Mouse (Mus musculus): ENCODE data around the gene Bloc1s6.

The Bloc1s6 gene

GRCm38 (mm10) chr2:122737894-122738830, at the start of gene Bloc1s6:
Gene Bloc1s6, plus strand, starts transcription at chr2:122738503.
- peak; percentile 91 for DNase-seq

- no peak for DNase-seq
Observed at GRCm38 (mm10) chr2:122697526-122697925, 40.8 kb upstream of the Bloc1s6 start.

- DNase-seq = no peak
Observed at GRCm38 (mm10) chr2:122701012-122701411, 37.3 kb upstream of the Bloc1s6 start.

GRCm38 (mm10) chr2:122701871-122702180, 36.5 kb upstream of the Bloc1s6 start:
- DNase-seq = peak in 1 of 2 experiments; percentile 24

GRCm38 (mm10) chr2:122702181-122703036, 35.9 kb upstream of the Bloc1s6 start, which contains the start of gene Slc30a4:
Gene Slc30a4, minus strand, starts transcription at chr2:122702663.
- peak; percentile 69 to 78 for DNase-seq

- DNase-seq = no peak
Observed at GRCm38 (mm10) chr2:122704572-122704971, 33.7 kb upstream of the Bloc1s6 start.

- DNase-seq = peak in 1 of 2 experiments; percentile 5
Observed at GRCm38 (mm10) chr2:122708080-122708479, 30.2 kb upstream of the Bloc1s6 start.

GRCm38 (mm10) chr2:122709156-122709555, 29.1 kb upstream of the Bloc1s6 start:
- no peak for DNase-seq

GRCm38 (mm10) chr2:122711911-122712310, 26.4 kb upstream of the Bloc1s6 start:
- no peak for DNase-seq

- no peak for DNase-seq
Observed at GRCm38 (mm10) chr2:122712848-122713247, 25.5 kb upstream of the Bloc1s6 start.

GRCm38 (mm10) chr2:122715148-122715692, 23.1 kb upstream of the Bloc1s6 start:
- DNase-seq = no peak

GRCm38 (mm10) chr2:122716301-122716842, 21.9 kb upstream of the Bloc1s6 start:
- DNase-seq = no peak

GRCm38 (mm10) chr2:122719232-122719631, 19.1 kb upstream of the Bloc1s6 start:
- no peak for DNase-seq

GRCm38 (mm10) chr2:122720564-122720963, 17.7 kb upstream of the Bloc1s6 start:
- DNase-seq = no peak

GRCm38 (mm10) chr2:122725604-122726003, 12.7 kb upstream of the Bloc1s6 start:
- DNase-seq = peak; percentile 15 to 24

- no peak for DNase-seq
Observed at GRCm38 (mm10) chr2:122731456-122731855, 6.8 kb upstream of the Bloc1s6 start.

GRCm38 (mm10) chr2:122739023-122739422, 720 bp downstream of the Bloc1s6 start:
- no peak for DNase-seq

- DNase-seq = no peak
Observed at GRCm38 (mm10) chr2:122746461-122746860, 8.2 kb downstream of the Bloc1s6 start.

- DNase-seq = peak; percentile 40 to 50
Observed at GRCm38 (mm10) chr2:122753739-122754343, 15.5 kb downstream of the Bloc1s6 start.

- DNase-seq = no peak
Observed at GRCm38 (mm10) chr2:122759791-122760190, 21.5 kb downstream of the Bloc1s6 start.

- no peak for DNase-seq
Observed at GRCm38 (mm10) chr2:122762991-122763390, 24.7 kb downstream of the Bloc1s6 start.

GRCm38 (mm10) chr2:122764526-122764925, 26.2 kb downstream of the Bloc1s6 start:
- DNase-seq = no peak
